Mouse (Mus musculus): ENCODE measurements around the gene Babam2. TPM values are rescaled to one million over a fixed set of nuclear protein-coding genes. Genes with fewer than 3 reads are reported as not detected.

The Babam2 gene
- polyA plus RNA-seq, 1 experiment from 2014 or later = 90.2 TPM

DNA sequence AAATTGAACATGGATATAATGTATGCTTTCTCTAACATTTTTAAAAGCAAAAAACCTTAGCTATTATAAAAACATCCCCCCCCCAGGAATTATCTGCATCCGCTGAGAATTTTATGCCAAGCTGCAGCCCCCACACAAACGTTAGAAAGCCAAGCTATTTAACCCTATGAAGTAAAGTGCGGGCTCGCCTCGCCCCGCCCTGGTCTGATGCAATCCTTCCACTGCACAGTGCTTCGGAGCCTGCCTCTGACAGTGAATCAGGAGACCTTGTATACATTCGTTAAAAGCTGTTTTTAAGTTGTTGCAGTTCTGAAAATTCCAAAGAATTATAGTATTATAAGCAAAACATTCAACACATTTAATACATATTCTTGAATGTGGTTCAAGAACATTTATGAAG is 107.3 kb downstream of the Babam2 start:
- no peaks in the 10 kb centered on the region for H3K9me3 ChIP-seq (replicated peaks; ENCODE audit: low read length)
- H3K4me1 ChIP-seq (replicated peaks; ENCODE audit: insufficient read depth, low read length) = no peaks in the 10 kb centered on the region
- H3K36me3 ChIP-seq (ENCODE audit: insufficient read depth, low read length) = no peaks in the 10 kb centered on the region
- WGBS = 63% methylated on average over 8 of the region's 8 CpGs
- H3K27ac ChIP-seq = no peak overlapping the region
- no peak for DNase-seq (ENCODE audit: low spot score)
- no peak overlapping the region for H3K9ac ChIP-seq (ENCODE audit: low read depth, low read length)
- TF ChIP-seq CTCF (IDR thresholded peaks at IDR 0.05; ENCODE audit: low read depth) = no peak
- no peak overlapping the region for H3K4me2 ChIP-seq (ENCODE audit: low read length)
- H3K27me3 ChIP-seq (ENCODE audit: insufficient read depth, low read length) = no peaks in the 10 kb centered on the region
- H3K4me3 ChIP-seq (replicated peaks; ENCODE audit: low read depth, low read length) = no peak overlapping the region
- no peak for ATAC-seq (replicated peaks; ENCODE audit: low FRiP score, low read depth)

DNA sequence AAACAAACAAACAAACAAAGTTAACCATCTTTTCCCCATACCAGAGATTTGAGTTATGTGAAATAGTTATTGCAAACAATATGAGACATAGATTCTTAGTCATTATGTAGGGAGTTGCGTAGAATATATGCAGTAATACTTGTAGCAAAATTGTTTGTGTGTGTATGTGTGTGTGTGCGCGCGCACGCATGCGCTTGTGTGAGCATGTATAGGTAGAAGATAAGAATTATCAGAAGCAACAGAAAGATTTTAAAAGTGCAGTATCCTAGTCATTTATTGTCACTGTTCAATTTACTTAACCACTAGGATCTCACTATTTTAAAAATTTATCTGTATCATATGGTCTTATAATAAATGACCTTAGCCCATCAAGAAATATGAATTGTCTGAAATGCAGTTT is 109.8 kb downstream of the Babam2 start:
- no peak overlapping the region for H3K4me2 ChIP-seq (ENCODE audit: low read length)
- no peaks in the 10 kb centered on the region for H3K9me3 ChIP-seq (replicated peaks; ENCODE audit: low read length)
- no peak for TF ChIP-seq CTCF (IDR thresholded peaks at IDR 0.05; ENCODE audit: low read depth)
- 0 out of 2 replicates have a peak, but pooled peaks cover 13% of the 10 kb centered on the region for H3K4me1 ChIP-seq (replicated peaks; ENCODE audit: insufficient read depth, low read length)
- H3K27ac ChIP-seq = no peak overlapping the region
- H3K36me3 ChIP-seq (ENCODE audit: insufficient read depth, low read length) = no peaks in the 10 kb centered on the region
- H3K27me3 ChIP-seq (ENCODE audit: insufficient read depth, low read length) = no peaks in the 10 kb centered on the region
- WGBS = 97% methylated on average over 6 of the region's 6 CpGs
- no peak for DNase-seq (ENCODE audit: low spot score)
- no peak overlapping the region for H3K9ac ChIP-seq (ENCODE audit: low read depth, low read length)
- ATAC-seq (replicated peaks; ENCODE audit: low FRiP score, low read depth) = no peak
- no peak overlapping the region for H3K4me3 ChIP-seq (replicated peaks; ENCODE audit: low read depth, low read length)

DNA sequence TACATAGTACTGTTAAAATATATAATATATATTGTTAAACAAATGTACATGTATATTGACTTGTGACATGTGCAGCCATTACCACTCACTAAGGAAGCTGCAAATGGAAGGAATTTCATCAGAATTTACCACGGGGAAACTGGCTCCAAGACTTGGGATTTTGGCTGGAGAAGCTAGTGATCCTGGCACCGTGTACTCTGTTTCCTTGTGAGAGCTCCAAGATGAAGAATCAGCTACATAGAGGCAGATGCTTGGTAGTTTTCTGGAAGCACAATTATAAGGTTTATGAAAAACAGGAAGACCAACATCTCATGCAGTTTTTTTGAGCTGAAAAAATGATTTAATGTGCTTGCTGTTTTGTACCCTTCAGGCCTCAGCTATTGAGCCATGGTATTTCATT is 110.8 kb downstream of the Babam2 start:
- no peak overlapping the region for H3K4me2 ChIP-seq (ENCODE audit: low read length)
- no peak overlapping the region for H3K27ac ChIP-seq
- no peak for TF ChIP-seq CTCF (IDR thresholded peaks at IDR 0.05; ENCODE audit: low read depth)
- no peak overlapping the region for H3K9ac ChIP-seq (ENCODE audit: low read depth, low read length)
- DNase-seq (ENCODE audit: low spot score) (no peak), ATAC-seq (replicated peaks; ENCODE audit: low FRiP score, low read depth) (no peak)
- H3K36me3 ChIP-seq (ENCODE audit: insufficient read depth, low read length) = no peaks in the 10 kb centered on the region
- H3K27me3 ChIP-seq (ENCODE audit: insufficient read depth, low read length) = no peaks in the 10 kb centered on the region
- no peaks in the 10 kb centered on the region for H3K9me3 ChIP-seq (replicated peaks; ENCODE audit: low read length)
- 69% methylated on average over 2 of the region's 2 CpGs for WGBS
- H3K4me3 ChIP-seq (replicated peaks; ENCODE audit: low read depth, low read length) = no peak overlapping the region
- peaks cover 18% of the 10 kb centered on the region; the same call in 1 of the 2 replicates for H3K4me1 ChIP-seq (replicated peaks; ENCODE audit: insufficient read depth, low read length)

GRCm38 (mm10) chr5:31810796-31811662 is 113.5 kb downstream of the Babam2 start:
- Histone ChIP-seq H3K27me3 (ENCODE audit: insufficient read depth, low read length) (no peaks in the 10 kb centered on the region), H3K36me3 (ENCODE audit: insufficient read depth, low read length) (no peaks in the 10 kb centered on the region), H3K4me3 (replicated peaks; ENCODE audit: low read depth, low read length) (no peak overlapping the region), H3K9me3 (replicated peaks; ENCODE audit: low read length) (no peaks in the 10 kb centered on the region), H3K4me1 (replicated peaks; ENCODE audit: insufficient read depth, low read length) (peaks cover 19% of the 10 kb centered on the region; the same call in 1 of the 2 replicates), H3K4me2 (ENCODE audit: low read length) (0 out of 2 replicates have a peak overlapping the region, but pooled peaks have one; percentile 4), H3K9ac (ENCODE audit: low read depth, low read length) (no peak overlapping the region), H3K27ac (peak overlapping the region; percentile 32)
- TF ChIP-seq CTCF (IDR thresholded peaks at IDR 0.05; ENCODE audit: low read depth) = no peak
- 16% methylated on average over 12 of the region's 12 CpGs for WGBS
- ATAC-seq (replicated peaks; ENCODE audit: low FRiP score, low read depth) (peak; percentile 95), DNase-seq (ENCODE audit: low spot score) (peak; percentile 80)

GRCm38 (mm10) chr5:31811663-31812001 is 114.1 kb downstream of the Babam2 start:
- Histone ChIP-seq H3K9ac (ENCODE audit: low read depth, low read length) (no peak overlapping the region), H3K4me2 (ENCODE audit: low read length) (no peak overlapping the region), H3K27me3 (ENCODE audit: insufficient read depth, low read length) (no peaks in the 10 kb centered on the region), H3K4me3 (replicated peaks; ENCODE audit: low read depth, low read length) (no peak overlapping the region), H3K4me1 (replicated peaks; ENCODE audit: insufficient read depth, low read length) (peaks cover 19% of the 10 kb centered on the region; the same call in 1 of the 2 replicates), H3K9me3 (replicated peaks; ENCODE audit: low read length) (no peaks in the 10 kb centered on the region), H3K27ac (peak overlapping the region; percentile 32), H3K36me3 (ENCODE audit: insufficient read depth, low read length) (no peaks in the 10 kb centered on the region)
- no peak for ATAC-seq (replicated peaks; ENCODE audit: low FRiP score, low read depth)
- DNase-seq (ENCODE audit: low spot score) = no peak
- WGBS = 63% methylated on average over 1 of the region's 1 CpGs
- TF ChIP-seq CTCF (IDR thresholded peaks at IDR 0.05; ENCODE audit: low read depth) = no peak

DNA sequence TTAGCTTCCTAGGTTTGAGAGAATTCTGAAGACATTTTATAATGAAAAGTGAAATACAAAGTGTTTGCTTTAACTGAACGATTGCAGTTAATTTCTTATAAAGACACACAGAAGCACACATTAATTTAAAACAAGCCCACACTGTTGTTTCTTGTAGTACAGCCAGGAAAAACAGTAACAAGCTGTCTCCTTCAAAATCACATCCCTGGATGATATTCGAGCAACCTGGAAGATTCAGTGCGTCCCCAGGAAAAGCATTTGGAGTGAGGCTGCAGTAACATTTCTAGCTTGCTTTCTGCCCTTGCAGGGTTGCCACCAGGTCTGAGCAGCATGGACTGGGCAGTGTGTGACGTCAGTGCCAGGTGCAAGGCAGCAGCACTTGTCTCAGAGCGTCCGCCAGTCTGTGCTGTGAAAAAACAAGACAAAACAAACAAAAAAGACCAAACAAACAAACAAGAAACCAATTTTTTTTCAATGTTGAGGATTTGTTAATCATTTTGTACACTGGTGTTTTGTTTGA is 115.7 kb downstream of the Babam2 start:
- no peak overlapping the region for H3K4me3 ChIP-seq (replicated peaks; ENCODE audit: low read depth, low read length)
- H3K4me2 ChIP-seq (ENCODE audit: low read length) = no peak overlapping the region
- H3K27me3 ChIP-seq (ENCODE audit: insufficient read depth, low read length) = no peaks in the 10 kb centered on the region
- no peaks in the 10 kb centered on the region for H3K9me3 ChIP-seq (replicated peaks; ENCODE audit: low read length)
- 60% methylated on average over 6 of the region's 6 CpGs for WGBS
- H3K4me1 ChIP-seq (replicated peaks; ENCODE audit: insufficient read depth, low read length) = peaks cover 19% of the 10 kb centered on the region; the same call in 1 of the 2 replicates
- ATAC-seq (replicated peaks; ENCODE audit: low FRiP score, low read depth) = no peak
- no peak for TF ChIP-seq CTCF (IDR thresholded peaks at IDR 0.05; ENCODE audit: low read depth)
- DNase-seq (ENCODE audit: low spot score) = no peak
- H3K36me3 ChIP-seq (ENCODE audit: insufficient read depth, low read length) = no peaks in the 10 kb centered on the region
- no peak overlapping the region for H3K9ac ChIP-seq (ENCODE audit: low read depth, low read length)
- H3K27ac ChIP-seq = 0 out of 2 replicates have a peak overlapping the region, but pooled peaks have one; percentile 26
